Mouse (Mus musculus) right cerebral cortex, postnatal 10 days (tissue): Measurements from ENCODE around the gene Fzd1.

ENCODE experiments used
- DNase-seq, 2 experiments: peaks; one replicate each; pipeline ENCODE4 v3.0.0; 2021; ENCODE audit warnings: low spot score in 2 of 2

Fzd1 gene

GRCm38 (mm10) chr5:4757902-4758301 lies at the start of gene Fzd1:
Gene Fzd1, minus strand, starts transcription at chr5:4758035.
- DNase-seq: peak; percentile 94 to 95

GRCm38 (mm10) chr5:4805228-4805627 lies 47.4 kb upstream of the Fzd1 start:
- DNase-seq: no peak

DNA sequence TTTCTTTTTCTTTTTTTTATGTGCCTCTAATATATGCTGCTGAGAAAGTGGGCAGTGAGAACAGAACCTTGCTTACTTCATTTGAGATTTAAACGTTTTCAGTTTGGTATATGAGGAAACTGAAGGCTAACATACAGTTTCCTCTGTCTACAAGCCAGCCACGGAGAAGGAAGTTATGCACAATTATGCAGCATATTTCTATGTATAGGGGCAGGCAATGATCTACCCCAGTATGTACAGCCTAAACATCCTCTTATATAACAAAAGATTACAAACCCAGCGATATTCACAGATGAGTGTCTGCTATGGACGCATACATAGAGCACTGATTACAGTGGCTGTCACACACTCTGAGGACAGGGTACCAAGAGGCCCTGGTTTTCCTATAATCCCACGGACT lies 45.9 kb upstream of the Fzd1 start:
- DNase-seq: no peak

DNA sequence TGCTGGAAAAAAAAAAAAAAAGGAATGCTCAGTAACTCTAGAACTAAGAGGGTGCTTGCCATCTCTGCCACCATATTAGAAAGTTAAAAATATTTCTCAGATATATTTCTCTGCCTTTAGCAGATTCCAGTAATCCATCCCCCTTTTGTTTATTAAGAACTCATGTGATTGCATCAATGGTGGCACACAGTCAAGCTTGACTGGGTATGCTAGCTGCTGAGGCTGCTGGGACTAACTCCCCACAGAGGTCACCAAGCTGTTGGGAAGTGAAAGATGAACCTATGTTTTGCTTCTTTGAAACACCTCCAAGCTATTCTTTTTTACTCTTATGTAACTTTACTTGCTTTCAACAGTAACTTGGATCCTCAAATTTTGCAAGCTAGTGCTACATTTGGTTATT lies 44.1 kb upstream of the Fzd1 start:
- DNase-seq: no peak

GRCm38 (mm10) chr5:4801096-4801850 lies 43.4 kb upstream of the Fzd1 start:
- DNase-seq: no peak

DNA sequence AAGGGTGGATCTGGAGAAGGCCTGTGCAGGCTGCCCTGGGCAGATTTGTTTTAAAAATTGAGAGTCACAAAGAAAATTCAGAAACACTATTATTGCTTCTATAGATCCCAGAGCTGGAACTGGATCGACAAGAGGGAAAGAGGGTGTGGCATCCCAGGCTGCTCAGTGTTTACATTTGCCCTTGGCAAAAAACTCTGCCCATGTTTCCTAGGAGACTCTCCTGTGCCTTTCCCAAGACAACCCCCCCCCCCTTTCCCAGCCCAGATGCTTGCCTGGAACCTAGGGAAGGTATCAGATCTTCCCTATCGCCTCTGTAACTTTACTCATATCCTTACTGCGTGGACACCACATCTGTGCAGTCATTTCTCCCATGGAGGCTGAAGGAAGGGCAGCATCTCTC lies 33.4 kb upstream of the Fzd1 start:
- DNase-seq: no peak

DNA sequence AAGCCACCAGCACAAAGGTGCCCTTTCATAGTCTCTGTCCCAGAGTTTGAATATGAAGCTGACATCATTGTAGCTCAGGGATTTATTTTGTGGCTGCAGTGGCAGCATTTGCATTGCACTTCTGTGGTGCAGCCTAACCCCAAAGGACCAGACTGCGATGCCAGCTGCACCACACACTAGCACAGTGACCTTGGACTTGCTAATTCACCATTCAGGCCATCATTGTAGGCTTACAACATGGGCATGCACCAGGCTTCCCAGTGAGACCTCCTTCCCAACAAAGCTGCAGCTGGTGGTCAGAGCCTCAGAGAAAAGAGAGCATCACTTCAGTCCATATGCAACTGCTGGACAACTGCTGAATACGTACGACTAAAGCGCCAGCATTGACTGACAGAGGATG lies 32.4 kb upstream of the Fzd1 start:
- no peak for DNase-seq

- DNase-seq: no peak
These were observed 30.6 kb upstream of the Fzd1 start for GRCm38 (mm10) chr5:4788484-4788883.

GRCm38 (mm10) chr5:4786816-4787215 lies 29.0 kb upstream of the Fzd1 start:
- no peak for DNase-seq

- DNase-seq: no peak
These were observed 20.4 kb upstream of the Fzd1 start for GRCm38 (mm10) chr5:4778274-4778673.

GRCm38 (mm10) chr5:4776495-4776894 lies 18.7 kb upstream of the Fzd1 start:
- DNase-seq: no peak

DNA sequence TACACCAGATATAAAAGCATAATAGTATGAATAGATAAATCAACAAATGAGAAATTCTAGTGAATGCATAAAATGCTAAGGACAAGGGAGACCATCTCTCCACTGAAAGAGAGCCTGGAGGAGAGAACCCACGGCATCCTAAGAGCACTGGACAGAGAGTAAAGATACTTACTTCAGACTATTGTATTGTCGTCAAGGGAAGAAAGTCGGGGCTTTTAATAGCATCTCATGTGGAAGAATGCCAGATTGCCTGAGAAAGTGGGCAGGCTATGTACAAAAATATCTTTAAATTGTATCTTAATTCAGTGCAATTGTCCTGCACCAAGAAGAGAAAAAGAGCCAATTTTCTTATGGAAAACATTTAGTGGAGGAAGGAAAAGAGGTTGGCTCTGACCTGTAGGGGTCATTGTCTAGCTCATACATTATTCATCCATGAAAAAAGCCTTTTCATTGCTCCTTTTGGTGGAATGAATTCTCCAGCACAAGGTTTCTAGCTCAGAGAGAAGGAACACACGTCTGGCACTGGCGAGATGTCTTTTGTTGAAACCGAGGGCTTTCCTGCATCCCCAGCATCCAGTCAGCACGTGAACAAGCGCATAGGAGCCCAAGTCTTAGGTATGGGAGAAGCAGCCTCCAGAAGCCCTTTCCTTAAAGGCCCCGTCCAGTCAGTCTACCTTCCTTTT lies 15.4 kb upstream of the Fzd1 start:
- DNase-seq: no peak

DNA sequence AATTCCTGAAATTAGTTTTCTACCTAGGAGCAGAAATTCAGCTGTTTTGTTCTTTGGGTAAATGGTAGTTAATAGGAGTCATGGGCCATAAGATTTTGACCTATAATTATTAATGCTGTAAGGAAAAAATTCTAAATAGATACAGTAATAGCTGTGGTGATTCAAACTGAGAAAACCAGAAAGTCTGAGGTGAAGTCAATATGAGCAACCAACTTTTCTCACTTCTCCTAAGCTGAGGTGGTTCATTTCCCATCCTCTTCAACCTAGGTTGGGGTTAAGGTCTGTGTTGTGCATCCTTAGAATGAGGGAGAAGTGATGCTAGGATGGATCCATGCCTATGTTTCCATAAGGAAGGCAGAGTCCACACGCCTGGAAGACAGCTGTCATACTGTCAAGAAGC lies 12.8 kb upstream of the Fzd1 start:
- no peak for DNase-seq

- no peak for DNase-seq
These were observed 10.1 kb upstream of the Fzd1 start for GRCm38 (mm10) chr5:4767896-4768295.

DNA sequence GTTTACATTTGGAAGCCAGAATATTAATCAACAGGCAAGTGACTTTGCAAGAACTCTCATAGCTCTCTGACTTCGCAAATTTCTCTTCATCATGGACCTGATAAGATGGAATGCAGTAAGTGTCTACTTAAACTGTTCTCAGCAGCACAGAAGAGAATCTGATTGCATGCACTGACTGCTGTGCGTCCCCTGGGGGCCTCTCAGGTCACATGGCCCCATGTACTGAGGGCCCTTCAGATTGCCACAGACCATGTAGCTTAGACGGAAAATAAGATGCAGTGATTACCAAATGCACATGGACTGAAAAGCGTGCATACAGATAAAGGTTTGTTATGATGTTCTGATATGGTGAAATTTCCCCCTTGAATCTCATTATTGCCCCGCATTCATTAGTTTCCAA lies 8.9 kb upstream of the Fzd1 start:
- DNase-seq: no peak

- no peak for DNase-seq
These were observed 4.1 kb upstream of the Fzd1 start for GRCm38 (mm10) chr5:4761891-4762290.

- DNase-seq: no peak
These were observed 671 bp upstream of the Fzd1 start for GRCm38 (mm10) chr5:4758331-4759080.

DNA sequence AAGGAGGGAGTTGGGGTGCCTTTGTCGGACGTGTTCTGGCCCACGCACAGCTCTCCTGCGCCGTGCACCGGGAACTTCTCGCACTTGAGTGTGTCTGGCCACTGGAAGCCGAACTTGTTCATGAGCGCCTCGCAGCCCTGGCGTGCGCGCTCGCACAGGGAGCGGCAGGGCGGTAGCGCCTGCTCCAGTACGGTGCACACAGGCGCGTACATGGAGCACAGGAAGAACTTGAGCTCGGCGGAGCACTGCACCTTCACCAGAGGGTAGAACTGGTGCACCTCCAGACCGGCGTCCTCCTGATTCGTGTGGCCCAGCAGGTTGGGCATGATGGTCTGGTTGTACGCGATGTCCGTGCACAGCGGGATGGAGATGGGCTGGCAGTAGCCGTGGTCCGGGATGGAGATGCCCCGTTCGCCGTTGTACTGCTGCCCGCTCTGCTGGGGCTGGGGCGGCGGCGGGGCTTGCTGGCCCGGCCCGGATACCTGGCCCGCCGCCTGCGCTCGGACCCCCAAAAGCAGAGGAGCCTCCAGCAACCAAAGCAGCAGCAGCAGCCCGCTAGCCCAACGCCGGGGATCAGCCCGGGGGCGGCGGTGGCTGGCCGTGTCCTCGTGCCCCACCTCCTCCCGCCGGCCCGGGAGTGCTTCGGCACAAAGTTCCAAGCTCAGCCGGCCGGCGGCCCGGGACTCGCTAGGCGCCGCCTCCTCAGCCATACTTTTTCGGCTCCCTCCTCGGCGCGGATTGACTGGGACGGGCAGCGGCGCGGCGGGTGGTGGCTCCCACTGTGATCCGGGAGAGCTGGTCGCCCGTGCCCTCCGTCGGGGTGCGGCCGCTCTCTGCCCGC lies 744 bp downstream of the Fzd1 start:
- DNase-seq: peak; percentile 61 to 62

DNA sequence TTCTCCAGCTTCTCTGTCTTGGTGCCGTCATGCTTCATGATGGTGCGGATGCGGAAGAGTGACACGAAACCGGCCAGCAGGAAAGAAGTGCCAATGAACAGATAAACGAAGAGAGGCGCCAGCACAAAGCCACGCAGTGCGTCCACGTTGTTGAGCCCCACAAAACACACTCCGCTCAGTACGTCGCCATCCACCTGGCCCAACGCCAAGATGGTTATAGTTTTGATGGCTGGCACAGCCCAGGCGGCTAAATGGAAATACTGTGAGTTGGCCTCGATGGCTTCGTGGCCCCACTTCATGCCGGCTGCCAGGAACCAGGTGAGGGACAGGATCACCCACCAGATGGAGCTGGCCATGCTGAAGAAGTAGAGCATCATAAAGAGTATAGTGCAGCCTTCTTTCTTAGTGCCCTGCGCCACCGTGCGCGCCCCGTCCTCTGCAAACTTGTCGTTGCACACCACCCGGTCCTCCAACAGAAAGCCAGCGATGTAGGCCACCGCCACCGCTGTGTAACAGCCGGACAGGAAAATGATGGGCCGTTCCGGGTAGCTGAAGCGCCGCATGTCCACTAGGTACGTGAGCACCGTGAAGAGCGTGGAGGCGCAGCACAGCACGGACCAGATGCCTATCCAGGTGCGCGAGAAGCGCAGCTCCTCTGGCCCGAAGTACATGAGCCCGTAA lies 1.7 kb downstream of the Fzd1 start:
- DNase-seq: peak; percentile 54 to 61

GRCm38 (mm10) chr5:4755326-4755725 lies 2.5 kb downstream of the Fzd1 start:
- no peak for DNase-seq

DNA sequence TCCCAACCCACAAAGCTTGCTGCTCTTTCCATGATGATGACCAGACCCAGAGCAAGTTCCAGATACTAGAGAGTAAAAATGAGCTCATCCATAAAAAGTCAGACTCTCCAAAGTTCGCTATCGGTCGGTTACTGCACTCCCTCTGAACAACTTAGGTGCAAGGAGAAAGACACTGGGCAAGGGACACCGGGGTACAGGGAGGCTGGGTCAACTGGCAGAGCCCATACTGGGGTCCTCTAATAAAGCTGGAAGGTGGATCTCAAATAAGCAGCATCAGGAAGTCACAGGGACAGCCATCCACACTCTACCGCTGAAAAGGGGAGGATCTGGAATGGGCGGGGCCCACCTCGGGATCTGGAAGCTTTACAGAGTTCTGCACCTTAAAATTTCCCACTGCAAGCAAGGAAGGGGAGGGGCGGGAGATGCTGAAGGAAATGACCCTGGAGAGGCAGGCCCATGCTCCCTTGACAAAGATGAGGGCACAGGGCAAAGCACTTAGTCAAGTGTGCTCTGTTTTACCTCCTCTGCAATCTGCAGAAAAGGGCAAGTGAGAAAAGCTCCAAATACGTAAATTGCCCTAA lies 3.0 kb downstream of the Fzd1 start:
- no peak for DNase-seq
